Mouse (Mus musculus): Measurements from ENCODE around the gene Scin. TPM values are rescaled to one million over a fixed set of nuclear protein-coding genes. Genes with fewer than 3 reads are reported as not detected.
"Not testable (repeated sequence)": the region's sequence is repeated elsewhere in the genome, so short reads cannot be mapped to it uniquely, and the experiment has no call there.

Gene Scin
- 1 to 10 TPM; 2.3 to 2.5 TPM for total RNA-seq (2021)

DNA sequence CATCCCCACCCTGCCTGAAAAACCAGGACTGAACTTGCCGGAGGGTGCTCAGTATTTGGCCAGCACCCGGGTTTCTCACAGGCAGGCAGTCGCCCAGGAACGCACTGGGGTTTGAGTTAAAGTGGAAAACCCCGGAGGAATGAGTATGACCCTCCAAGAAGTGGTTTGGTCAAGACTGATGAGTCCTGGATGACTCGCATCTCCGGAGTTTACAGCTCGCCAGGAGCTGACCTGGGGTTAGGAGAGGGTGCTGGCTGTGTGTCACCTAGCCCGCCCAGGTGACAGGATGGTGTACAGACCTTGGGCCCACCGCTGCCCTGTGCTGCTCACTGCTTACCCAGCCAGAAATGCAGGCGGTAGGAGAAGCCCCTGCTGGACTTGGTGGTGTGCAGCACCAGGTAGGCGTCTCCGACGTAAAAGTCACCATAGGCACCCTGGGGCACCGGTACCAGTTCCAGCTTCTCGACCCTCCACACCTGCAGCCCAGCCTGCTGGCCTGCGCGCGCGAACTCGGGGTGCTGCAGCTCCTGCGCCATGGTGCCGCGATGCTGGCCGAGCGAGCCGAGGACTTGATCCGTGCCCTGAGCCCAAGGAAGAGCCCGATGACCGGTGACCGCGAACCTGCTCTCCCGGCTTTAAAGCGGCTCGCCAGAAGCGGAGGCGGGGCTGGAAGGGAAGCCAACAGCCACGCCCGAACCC lies at the start of gene Scin:
Scin (minus strand) TSS at position 656 of the 699 bp plus-strand sequence.
- DNase-seq: peak; percentile 16

DNA sequence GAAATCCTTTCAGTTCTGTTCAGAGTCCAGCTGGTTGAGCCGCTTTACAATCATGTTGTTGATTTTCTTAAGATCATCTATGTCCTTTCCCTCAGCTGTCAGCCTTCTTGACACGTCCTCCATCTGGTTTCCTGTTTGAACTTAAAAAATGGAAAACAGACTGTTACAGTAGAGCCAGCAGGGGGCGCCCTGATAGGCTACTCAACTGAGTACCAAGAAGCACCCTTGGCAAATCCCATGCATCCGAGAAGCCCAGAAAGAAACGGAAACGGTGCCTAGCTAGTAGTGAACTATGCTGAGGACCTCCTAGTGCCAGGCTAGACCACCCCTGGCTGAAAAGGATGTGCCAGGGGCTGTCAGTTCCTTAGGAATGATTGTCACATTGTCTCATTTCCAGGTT lies 43.1 kb upstream of the Scin start:
- DNase-seq: peak; percentile 52

DNA sequence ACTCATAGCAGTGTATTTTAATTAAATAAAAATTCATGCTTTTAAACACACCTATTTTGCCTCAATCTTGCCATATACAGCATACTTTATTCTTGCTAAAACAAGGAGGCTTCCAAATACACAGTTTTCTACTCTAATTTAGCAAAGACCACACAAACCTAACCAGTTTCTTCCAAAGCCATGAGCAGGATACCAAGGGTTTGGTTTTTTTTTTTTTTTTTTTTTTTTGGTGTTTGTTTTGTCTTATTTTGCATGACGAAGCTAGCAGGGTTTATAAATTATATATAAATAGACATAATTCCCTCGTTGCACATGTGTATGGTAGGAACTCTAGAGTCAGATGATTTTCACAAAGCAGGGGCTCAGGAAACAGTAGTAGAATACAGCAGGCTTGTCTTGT lies 42.1 kb upstream of the Scin start:
- no peak for DNase-seq

DNA sequence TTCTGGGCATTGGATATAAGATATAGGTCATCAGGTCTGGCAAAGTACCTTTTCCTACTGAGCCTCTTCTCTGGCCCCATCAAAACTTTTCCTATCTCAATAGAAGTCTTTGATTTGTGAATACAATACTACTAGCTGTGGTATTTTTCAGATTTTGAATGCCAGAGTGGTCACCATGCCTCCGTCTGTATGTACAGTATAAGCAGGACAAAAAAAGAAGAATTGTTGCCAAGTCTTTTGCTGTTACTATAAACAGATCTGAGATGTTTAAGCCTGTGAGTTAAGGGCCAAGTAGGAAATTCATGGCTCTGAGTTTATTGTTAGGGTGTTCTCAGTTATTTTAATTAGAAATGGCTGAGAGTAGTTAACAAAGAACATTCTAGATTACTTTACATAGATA lies 41.1 kb upstream of the Scin start:
- not testable (repeated sequence) for DNase-seq

DNA sequence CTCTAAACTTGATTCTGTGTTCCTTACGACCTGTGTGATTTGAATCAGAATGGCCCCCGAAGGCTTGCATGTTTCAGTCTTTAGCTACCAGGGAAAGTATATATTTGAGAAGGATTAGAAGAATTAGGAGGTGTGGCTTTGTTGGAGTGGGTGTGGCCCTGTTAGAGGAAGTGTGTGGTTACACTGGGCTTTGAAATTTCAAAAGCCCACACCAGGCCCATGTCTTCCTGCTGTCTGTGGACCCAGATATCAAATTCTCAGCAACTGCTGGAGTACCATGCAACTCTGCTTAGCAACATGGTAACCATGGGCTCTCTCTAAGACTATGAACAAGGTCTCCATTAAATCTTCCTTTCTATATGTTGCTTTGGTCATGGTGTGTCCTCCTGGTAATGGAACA lies 37.6 kb upstream of the Scin start:
- no peak for DNase-seq

DNA sequence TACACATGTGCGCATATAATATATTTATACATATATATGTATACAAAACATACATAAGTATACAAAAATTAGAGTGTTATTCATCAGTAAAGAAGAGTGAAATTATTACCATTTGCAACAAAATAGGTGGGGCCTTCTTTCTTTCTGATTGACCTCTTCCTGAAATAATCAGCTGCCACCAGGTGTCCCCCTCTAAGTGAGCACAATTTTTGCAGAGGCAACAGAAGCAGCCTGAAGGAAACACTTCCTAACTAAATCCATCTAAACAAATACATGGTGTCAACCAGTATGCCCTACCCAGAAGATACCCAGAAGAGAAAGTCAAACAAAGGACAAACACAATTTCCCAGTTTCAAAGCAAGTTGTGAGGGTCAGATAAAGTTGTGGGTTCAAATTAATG lies 35.6 kb upstream of the Scin start:
- DNase-seq: no peak

DNA sequence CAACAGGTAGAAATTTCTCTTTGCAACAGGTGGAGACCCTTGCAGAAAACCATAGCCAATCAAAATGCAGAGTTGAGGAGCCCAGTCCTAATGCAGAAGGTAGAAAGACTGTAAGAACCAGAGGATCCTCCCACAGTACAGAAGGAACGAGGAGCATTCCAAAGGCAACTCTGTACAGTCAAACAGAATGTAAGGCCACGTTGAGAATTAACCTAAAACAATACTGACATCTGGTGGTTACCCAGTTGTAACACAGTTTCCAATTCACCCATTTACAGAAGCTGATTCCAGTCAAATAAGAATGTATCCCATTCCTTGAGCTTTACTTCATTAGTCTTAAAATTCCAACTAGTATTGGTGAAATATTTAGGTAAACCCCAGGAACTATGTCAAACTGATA lies 30.6 kb upstream of the Scin start:
- DNase-seq: no peak

DNA sequence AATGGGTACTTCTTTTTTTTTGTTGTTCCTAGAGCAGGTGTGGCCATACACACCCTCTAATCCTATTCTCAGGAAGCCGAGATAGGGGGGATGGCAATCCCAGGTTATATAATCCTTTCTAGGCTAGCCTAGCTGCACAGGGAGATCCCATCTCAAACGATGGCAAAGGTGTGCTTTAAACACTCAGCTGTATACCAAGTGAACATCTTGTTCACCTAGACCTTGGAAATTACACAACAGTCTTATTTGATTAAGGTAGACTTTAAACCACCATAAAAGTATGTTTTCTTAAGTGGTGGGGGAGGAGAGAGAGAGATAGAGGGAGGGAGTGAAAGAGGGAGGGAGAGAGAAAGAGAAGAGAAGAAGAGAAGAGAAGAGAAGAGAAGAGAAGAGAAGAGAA lies 26.7 kb upstream of the Scin start:
- DNase-seq: no peak

DNA sequence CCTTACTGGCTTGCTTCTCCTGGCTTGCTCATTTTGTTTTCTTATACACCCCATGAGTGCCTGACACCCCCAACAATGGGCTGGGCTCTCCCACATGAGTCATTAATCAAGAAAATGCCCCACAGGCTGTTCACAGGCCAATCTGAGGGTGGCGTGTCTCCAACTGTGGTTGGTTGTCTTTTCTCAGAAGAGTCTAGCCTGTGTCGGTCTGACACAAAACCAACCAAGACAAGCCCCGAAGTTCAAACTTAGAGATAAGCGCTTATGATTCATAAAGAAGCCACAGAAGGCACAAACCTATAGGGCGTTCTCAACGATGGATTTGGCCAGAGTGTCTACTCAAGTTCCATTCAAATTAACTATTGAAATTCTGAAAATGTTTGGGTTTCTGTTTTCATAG lies 20.2 kb upstream of the Scin start:
- no peak for DNase-seq

DNA sequence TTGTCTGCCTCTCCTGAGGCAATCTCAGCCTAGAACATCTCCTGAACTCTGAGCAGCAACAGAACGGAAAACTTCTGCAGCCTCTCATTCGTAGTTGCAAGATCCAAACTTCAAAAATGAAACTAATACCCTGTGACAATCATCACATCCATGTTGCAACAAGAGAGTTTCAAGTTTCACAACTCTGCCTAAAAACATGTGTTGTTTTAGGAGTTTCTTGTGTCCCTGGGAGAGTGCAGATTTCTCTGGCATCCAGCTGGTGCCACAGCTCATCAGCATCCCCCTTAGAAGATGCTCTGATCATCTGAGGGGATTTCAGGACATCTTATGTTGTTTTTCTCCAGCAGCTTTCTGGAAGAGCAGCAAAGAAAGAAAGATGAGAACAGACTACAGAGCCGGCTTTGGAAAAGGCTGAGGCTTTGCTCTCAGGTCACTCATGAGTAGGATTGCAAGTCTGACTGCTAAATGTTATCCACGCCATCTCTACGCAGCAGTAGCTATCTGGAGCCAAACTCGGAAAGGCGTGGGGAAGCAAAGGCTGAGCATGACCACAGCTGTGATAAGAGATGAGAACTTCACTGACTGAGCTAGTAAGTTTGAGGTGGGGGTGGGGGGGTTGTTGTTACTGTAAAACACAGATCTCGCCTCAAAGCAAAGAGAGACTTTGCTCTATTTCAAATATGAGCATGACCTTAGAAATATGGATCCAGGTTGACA lies 18.5 kb upstream of the Scin start:
- no peak for DNase-seq

DNA sequence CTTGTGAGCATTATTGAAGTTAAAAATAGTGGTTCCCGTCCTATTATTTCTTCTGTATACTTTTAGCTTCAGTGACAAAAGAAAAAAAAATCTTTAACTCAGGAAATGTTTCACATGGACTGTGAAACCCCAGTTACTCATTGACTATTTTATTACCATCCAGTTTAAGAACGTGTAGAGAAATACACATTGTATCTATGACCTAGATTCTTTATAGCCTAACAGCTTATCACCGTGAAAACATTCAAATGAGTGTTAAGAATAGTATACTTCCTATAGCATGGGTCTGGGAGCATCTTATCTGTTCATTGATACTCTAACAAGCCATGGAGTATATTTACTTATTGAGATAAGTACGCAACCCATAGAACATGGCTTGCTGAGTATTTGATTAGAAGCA lies 13.3 kb upstream of the Scin start:
- no peak for DNase-seq

DNA sequence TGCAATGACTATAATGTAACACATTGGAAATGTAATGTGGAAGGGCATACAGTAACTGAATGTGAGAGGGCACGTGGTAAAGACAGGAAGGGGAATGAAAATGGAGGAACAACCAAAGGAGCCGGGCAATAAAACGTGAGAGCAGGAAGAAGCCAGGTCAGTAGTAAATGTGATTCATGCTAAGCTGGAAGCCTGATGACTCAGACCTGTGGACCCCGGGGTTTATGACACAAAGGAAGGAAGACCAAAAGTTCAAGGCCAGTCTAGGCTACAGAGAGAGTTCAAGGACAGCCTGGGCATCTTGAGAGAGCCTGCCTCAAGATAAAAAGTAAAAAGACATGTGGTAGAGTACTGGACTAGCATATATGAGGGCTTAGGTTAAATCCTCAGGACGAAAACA lies 12.5 kb upstream of the Scin start:
- DNase-seq: no peak

DNA sequence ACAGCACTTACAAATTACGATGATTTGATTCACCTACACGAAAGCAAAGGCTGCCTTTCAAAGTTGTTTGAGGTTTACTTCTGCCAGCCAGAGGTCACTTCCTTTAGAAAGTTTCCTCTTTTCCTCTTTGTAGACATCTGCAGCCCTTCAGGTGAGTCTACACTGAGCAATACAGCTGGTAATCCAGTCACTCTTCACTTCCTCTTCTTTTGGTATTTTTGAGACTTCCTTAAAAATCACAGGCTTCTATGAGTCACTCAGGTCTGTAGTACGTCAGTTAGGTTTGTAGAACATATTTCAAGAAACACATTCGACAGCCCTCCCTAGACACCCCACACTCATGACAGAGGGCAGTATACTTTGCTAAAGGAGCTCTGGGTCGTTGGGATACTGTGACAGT lies 6.7 kb upstream of the Scin start:
- no peak for DNase-seq

DNA sequence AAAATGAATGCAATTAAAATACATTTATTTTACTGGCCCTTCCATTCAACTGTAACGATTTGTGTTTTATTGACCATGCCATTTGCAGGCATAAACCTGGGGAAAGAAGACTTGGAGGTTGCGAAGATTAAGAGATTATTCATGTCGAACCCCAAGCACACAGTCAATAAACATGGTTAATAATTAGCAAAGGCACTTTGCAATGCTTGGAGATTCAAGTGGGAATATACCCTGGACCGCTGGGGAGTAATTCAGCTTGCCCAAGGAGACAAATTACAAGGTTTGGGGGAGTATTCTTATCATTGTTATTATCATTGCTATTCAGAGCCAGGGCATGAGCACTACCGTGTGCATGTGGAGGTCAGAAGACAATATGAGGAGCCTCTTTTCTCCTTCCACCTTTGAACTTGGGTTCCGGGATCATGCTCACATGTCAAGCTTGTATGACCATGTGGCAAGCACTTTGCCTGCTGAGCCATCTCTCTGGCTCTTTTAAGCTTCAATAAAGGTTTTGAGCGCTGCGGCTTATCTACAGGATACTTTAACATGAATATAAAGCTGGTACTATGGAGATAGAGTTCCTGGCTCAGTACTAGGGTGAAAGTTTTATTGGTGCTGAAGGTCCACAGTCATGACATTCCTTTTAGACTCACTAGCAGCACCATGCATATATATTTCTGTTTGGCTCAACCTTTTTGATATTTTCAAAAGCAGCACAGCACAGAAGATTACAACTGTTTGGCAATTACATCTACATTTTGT lies 5.6 kb upstream of the Scin start:
- DNase-seq: no peak

DNA sequence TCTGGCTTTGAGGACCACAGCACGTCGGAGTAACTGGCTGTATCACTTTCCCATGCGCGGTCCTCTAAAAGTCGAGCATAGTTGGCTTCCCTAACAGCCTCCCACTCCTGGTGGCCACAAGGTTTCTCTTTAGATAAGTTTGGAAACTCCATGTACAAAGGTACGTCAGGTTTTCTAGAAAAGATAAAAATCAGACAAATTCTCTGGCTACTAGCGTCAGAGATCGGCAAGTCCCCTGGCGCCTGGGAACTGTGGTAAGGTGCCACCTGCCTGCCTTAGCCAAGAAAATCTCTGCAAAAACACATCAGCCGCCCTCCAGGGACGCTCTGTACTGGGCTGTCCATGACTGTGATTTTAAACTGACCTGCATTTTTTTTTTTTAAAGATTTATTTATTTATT lies 501 bp upstream of the Scin start:
- DNase-seq: no peak

DNA sequence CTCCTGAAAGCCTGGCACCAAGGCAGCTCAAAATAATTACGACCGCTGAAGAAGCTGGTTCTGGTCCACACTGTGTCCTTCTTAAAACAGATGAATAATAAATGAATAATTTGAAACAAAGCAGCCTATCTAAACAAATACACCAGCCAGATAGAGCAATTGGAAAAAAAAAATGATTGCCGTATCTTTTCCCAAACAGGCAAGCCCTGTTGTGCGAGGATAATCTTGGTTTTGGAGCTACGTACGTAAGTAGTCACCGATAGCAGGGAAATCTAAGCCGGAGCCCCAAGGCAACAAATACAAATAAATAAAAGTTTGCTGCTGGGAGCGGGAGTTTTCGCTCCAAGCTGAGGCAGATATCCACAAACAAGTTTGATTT lies 845 bp downstream of the Scin start:
- DNase-seq: no peak

DNA sequence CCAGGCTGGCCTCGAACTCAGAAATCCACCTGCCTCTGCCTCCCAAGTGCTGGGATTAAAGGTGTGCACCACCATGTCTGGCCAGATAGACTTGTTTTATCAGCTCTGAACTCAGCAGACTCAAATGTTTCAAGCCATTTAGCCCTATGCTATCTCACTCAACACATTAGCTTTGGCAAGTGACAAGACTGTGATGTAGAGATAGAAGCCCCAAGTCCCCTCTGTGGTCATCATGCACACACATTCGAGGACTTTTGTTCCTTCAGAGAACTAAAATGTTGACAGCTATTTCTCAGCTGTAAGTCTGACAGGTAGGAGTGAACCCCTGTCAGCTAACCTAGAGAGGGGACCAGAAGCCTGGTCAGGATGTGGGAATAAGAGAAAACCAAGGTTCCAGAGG lies 15.2 kb downstream of the Scin start:
- DNase-seq: no peak

DNA sequence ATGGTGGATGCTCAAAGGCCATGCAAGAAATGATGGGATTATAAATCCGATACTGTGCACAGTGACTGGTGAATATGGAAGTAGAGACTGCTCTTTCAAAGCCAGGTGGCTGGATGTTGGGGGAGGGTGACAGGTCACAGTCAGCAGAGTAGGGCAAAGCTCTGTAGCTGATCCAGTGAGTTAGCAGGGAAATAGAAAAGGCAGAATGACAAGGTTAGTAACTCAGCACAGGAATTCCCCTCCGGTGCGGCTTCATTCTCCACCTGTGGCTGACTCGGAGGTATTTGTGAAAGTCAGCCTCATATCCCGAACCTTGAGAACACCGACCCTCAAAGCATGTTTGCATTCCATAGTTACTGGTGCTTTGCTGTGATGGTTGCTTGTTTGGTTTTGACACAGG lies 17.0 kb downstream of the Scin start:
- DNase-seq: no peak

DNA sequence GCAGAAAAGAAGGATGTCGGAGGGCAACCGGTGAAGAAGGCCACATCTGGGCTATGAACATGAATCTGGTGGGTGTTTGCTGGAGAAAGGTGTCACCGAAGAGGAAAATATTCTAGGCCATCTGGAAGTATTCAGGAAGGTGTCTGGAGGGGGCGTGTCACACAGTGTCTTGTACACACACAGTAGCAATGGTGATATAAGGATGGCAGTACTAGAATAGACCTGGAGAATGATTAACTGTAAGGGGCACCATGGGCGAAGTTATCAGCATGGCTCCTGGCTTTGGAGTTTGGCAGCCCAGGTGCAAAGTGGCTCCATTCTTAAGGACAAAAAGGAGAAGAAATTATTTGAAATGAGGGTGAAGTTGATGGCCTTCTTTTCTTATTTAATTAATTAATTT lies 17.8 kb downstream of the Scin start:
- DNase-seq: no peak

DNA sequence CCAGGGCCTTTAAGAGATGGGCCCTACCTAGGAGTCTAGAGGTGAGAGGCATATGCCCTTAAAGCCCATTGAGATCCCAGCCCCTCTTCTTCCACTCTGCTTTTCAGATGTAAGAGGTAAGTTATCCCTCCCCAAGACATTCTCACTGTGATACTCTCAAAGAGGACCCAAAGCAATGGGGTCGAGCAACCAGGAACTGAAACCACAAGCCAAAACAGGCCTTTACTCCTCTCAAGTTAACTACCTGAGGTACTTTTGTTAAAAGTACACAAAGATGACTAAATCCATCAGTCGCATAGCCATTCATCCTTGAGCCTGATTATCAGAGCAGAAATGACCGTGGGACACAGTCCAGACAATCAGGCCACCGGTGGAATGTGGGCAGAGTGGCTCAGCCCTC lies 19.1 kb downstream of the Scin start:
- DNase-seq: no peak

DNA sequence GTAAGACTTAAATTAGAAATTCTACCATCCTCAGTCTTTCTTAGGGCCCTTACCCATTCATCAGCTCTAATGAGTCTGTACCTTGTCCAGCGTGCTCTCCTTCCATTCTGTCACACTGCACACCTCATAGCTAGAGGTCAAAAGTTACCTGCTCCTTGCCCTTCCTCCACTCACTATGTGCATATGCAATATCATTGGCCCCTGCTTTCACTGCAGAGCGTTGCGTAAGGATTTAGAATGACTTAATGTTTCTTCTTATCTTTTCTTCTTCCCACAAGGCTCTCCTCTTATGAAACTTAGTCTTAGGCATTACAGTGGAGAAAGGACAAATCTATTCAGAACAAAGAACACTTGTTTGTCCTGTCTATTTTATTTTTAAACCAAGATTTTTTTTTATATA lies 20.0 kb downstream of the Scin start:
- DNase-seq: no peak

DNA sequence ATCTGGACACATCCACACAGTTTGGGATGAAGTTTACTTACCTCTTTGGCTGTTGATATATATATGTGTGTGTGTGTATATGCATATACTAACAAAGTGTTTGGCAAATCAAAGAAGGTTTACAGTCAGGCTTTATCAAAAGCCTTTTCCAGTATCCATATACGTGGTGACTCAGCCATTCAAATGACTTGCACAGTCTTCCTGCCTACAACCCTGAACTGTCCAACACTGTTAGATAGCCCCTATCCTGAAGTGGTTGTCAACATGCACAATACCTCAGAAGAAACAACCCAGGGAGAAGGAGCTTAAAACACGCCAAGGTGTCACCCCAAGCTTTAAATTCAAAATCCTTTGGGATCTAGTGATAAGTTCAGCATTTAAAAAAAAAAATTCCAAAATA lies 20.4 kb downstream of the Scin start:
- DNase-seq: no peak

DNA sequence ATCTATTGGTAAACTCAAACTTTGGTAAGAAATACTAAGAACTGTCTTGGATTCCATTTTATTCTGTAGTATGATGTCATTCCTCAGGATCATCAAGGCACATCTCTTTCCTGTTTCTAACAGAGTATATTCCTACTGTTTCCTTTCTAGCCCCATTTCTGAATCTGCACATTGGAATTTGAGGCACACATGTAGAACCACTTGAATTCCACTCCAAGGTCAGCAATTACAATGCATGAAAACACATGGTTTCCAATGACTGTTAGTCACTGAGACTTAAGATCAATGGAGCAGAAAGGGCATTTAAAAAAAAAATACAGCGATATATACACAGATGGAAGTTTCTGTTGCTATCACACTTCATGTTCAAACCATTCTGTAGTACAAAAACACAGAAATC lies 24.8 kb downstream of the Scin start:
- DNase-seq: no peak

DNA sequence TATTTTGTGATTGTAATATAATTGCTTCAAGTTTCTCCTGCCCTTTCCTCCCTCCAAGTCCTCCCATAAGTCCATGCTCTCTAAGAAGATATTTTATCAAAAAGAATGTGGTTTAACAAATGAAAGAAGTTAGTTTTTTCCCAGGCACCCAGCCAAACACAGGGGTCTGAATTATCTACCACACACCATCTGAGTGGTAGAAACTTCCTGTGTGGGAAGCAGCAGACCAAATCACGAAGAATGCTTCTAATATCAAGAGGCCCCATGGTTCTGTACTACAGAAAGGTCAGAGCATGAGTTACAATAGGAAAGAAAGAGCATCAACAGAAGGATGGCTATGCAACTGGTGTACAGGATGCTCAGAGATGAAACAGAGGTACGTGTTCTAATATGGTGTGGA lies 25.9 kb downstream of the Scin start:
- DNase-seq: no peak
